Mouse (Mus musculus) heart, adult 2 months (tissue): ENCODE data around the gene Nlrx1.

ENCODE experiments used
- CTCF ChIP-seq: fragments of 200-600 bp; IDR thresholded peaks from 2 replicates; pipeline ENCODE4 v1.8.1; 2022; ENCODE audit warnings: antibody characterized with exemption, mild to moderate bottlenecking, moderate library complexity
- EP300 ChIP-seq: fragments of 200-500 bp; IDR thresholded peaks from 2 replicates; pipeline ENCODE4 v1.6.1; 2011; ENCODE audit warnings: low read depth, low read length, control low read depth; ENCODE audit not compliant: insufficient read depth
- POLR2A ChIP-seq: fragments of 200-500 bp; IDR thresholded peaks from 2 replicates; pipeline ENCODE4 v1.6.1; 2011; ENCODE audit warnings: mild to moderate bottlenecking, low read depth, low read length, control low read depth; ENCODE audit not compliant: insufficient read depth

DNA sequence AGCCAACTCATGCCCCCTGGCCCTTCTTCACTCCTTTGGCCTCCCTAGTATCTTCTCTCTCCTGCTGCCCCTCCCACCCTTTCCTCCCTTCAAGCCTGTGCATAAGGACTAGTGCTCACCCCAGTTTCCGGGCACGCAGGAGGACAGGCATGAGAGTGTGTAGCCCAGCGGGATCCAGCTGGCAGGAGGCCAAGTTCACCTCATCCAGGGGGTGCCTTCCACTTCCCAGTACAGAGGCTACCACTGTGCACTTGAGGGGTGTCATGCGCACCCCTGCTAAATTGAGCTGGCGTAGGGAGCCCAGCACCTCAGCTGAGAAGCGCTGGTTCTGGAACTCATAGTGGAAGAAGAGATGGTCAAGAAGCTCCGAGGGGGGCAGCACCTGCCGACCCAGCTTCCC lies 12.2 kb downstream of the Nlrx1 start:
- no peak for TF ChIP-seq CTCF
- TF ChIP-seq POLR2A = no peak
- no peak for TF ChIP-seq EP300
